Mouse (Mus musculus): ENCODE data around the gene Thrb.
A peak's percentile ranks its signal among the peaks of the same experiment; 100 is the strongest.

Thrb gene

GRCm38 (mm10) chr14:17659686-17660328, at the start of gene Thrb:
Gene Thrb, plus strand, starts transcription at chr14:17660261.
- DNase-seq (ENCODE audit: low read depth): peak; percentile 33

GRCm38 (mm10) chr14:17621671-17622070, 38.4 kb upstream of the Thrb start:
- DNase-seq (ENCODE audit: low read depth): no peak

- no peak for DNase-seq (ENCODE audit: low read depth)
These were observed 36.1 kb upstream of the Thrb start for GRCm38 (mm10) chr14:17623936-17624335.

GRCm38 (mm10) chr14:17629215-17629614, 30.8 kb upstream of the Thrb start:
- no peak for DNase-seq (ENCODE audit: low read depth)

- no peak for DNase-seq (ENCODE audit: low read depth)
These were observed 27.1 kb upstream of the Thrb start for GRCm38 (mm10) chr14:17632887-17633522.

- no peak for DNase-seq (ENCODE audit: low read depth)
These were observed 23.1 kb upstream of the Thrb start for GRCm38 (mm10) chr14:17636971-17637370.

- no peak for DNase-seq (ENCODE audit: low read depth)
These were observed 18.3 kb upstream of the Thrb start for GRCm38 (mm10) chr14:17641770-17642169.

- DNase-seq (ENCODE audit: low read depth): no peak
These were observed 5.0 kb upstream of the Thrb start for GRCm38 (mm10) chr14:17655084-17655483.

GRCm38 (mm10) chr14:17659031-17659430, 1.0 kb upstream of the Thrb start:
- peak; percentile 57 for DNase-seq (ENCODE audit: low read depth)

- DNase-seq (ENCODE audit: low read depth): peak; percentile 31
These were observed 453 bp downstream of the Thrb start for GRCm38 (mm10) chr14:17660329-17661099.

- DNase-seq (ENCODE audit: low read depth): peak; percentile 15
These were observed 1.1 kb downstream of the Thrb start for GRCm38 (mm10) chr14:17661100-17661521.

GRCm38 (mm10) chr14:17662087-17662486, 2.0 kb downstream of the Thrb start:
- no peak for DNase-seq (ENCODE audit: low read depth)

GRCm38 (mm10) chr14:17674335-17674734, 14.3 kb downstream of the Thrb start:
- no peak for DNase-seq (ENCODE audit: low read depth)

- no peak for DNase-seq (ENCODE audit: low read depth)
These were observed 15.2 kb downstream of the Thrb start for GRCm38 (mm10) chr14:17675214-17675613.

- DNase-seq (ENCODE audit: low read depth): no peak
These were observed 21.4 kb downstream of the Thrb start for GRCm38 (mm10) chr14:17681479-17681878.

GRCm38 (mm10) chr14:17684881-17685280, 24.8 kb downstream of the Thrb start:
- DNase-seq (ENCODE audit: low read depth): no peak

GRCm38 (mm10) chr14:17685491-17685890, 25.4 kb downstream of the Thrb start:
- no peak for DNase-seq (ENCODE audit: low read depth)

GRCm38 (mm10) chr14:17686939-17687338, 26.9 kb downstream of the Thrb start:
- no peak for DNase-seq (ENCODE audit: low read depth)

GRCm38 (mm10) chr14:17691246-17691645, 31.2 kb downstream of the Thrb start:
- DNase-seq (ENCODE audit: low read depth): no peak

GRCm38 (mm10) chr14:17695526-17695925, 35.5 kb downstream of the Thrb start:
- no peak for DNase-seq (ENCODE audit: low read depth)

GRCm38 (mm10) chr14:17697920-17698632, 38.0 kb downstream of the Thrb start:
- no peak for DNase-seq (ENCODE audit: low read depth)

GRCm38 (mm10) chr14:17700228-17700627, 40.2 kb downstream of the Thrb start:
- no peak for DNase-seq (ENCODE audit: low read depth)
